ENCODE assay signal across 23 mouse cellular contexts in the genomic region with DNA sequence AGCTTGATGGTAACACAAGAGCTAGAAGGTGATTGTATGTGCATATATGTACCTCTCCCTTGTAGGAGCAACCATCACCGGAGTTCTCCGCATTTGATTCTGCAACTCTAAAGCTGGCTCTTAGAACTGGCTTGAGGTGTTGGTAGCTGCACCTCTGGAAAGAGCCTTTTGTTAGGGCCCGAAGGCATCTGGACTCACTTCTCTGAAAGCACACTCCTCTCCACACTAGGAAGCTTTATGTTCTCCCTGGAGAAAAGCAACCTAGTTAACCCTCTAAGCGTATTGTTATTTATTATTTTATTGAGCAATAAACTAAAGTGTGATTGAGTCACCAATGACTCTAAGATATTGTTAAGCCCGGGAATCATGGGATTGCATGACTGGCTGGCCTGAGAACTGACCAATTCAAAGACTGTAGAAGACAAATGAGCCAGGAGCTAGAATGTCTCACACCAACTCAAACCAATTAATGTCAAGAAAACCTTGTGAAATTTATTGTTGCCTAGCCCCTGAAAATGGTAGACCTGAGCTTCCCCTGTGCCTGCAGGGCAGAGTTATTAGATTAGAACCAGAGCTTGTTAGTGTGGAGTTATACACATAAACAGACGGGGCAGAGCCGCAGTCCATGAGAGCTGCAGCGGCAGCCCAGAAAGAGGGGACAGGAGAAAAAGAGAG.
DNase-seq lines count a peak whose midpoint lies in the region; ATAC-seq and TF ChIP-seq lines count a peak whose summit lies in the region.
"Had no signal": no experiment of that assay in that cellular context is flagged by ENCODE, and none has a peak within 500 bp of the region (broad histone marks: within the 10 kb centered on the region; RNA-seq: fewer than 3 reads in every experiment).

No protein-coding gene starts in this region.

- no peak overlapping the region for H3K9ac ChIP-seq in limb, embryonic 14.5 days (ENCODE audit: low read depth, low read length, severe bottlenecking)
- no peak overlapping the region for H3K9ac ChIP-seq in forebrain, embryonic 16.5 days (replicated peaks; ENCODE audit: low read depth, low read length)
- H3K9ac ChIP-seq: forebrain, embryonic 12.5 days; heart, embryonic 13.5 days; hindbrain, embryonic 14.5 days; liver, embryonic 12.5 days; midbrain, embryonic 12.5 days had no signal

- TF ChIP-seq POLR2A in limb, embryonic 14.5 days (IDR thresholded peaks at IDR 0.05; ENCODE audit: borderline replicate concordance, extremely low read depth, insufficient read depth, insufficient read length), result no peak

- H3K36me3 ChIP-seq in limb, embryonic 14.5 days (ENCODE audit: control insufficient read depth, insufficient read depth, low read length), result no peaks in the 10 kb centered on the region
- no peaks in the 10 kb centered on the region for H3K36me3 ChIP-seq in forebrain, embryonic 16.5 days (ENCODE audit: control insufficient read depth, insufficient read depth)
- H3K36me3 ChIP-seq: forebrain, embryonic 12.5 days; heart, embryonic 13.5 days; liver, embryonic 12.5 days; midbrain, embryonic 12.5 days had no signal

- no peak overlapping the region for H3K27ac ChIP-seq in limb, embryonic 14.5 days (replicated peaks; ENCODE audit: low read depth, low read length)
- no peak overlapping the region for H3K27ac ChIP-seq in forebrain, embryonic 16.5 days (ENCODE audit: low read length)
- H3K27ac ChIP-seq: forebrain, embryonic 12.5 days; heart, adult 2 months; heart, embryonic 13.5 days; hindbrain, embryonic 14.5 days; kidney, postnatal 0 days; liver, embryonic 12.5 days; midbrain, embryonic 12.5 days had no signal

- WGBS in limb, embryonic 14.5 days, result 17% methylated on average over 8 of the region's 8 CpGs
- 89% methylated on average over 8 of the region's 8 CpGs for WGBS in forebrain, embryonic 16.5 days

- H3K4me3 ChIP-seq in limb, embryonic 14.5 days (replicated peaks; ENCODE audit: low read length), result no peak overlapping the region
- no peak overlapping the region for H3K4me3 ChIP-seq in forebrain, embryonic 16.5 days (replicated peaks; ENCODE audit: low read length)
- H3K4me3 ChIP-seq: forebrain, embryonic 12.5 days; heart, adult 2 months; heart, embryonic 13.5 days; liver, embryonic 12.5 days; midbrain, embryonic 12.5 days had no signal

- H3K4me1 ChIP-seq in limb, embryonic 14.5 days (ENCODE audit: control insufficient read depth, insufficient read depth, low read length), result peaks cover 9% of the 10 kb centered on the region; the same call in 1 of the 2 replicates
- H3K4me1 ChIP-seq in forebrain, embryonic 16.5 days (replicated peaks; ENCODE audit: control insufficient read depth, insufficient read depth, low read length), result peaks cover 2% of the 10 kb centered on the region; the same call in 1 of the 2 replicates
- H3K4me1 ChIP-seq: forebrain, embryonic 12.5 days; heart, embryonic 13.5 days; liver, embryonic 12.5 days; midbrain, embryonic 12.5 days had no signal

- peak; percentile 24 for DNase-seq in embryo, embryonic 10.5 days (ENCODE audit: low spot score)
- DNase-seq in embryo, embryonic 10 days (ENCODE audit: low spot score), result no peak
- DNase-seq in 3T3-L1 (ENCODE audit: low read depth, low spot score), result peak; percentile 17
- peak; percentile 17 for DNase-seq in gonadal fat pad, adult 2 months (ENCODE audit: low read depth)
- peak; percentile 17 for DNase-seq in limb, embryonic 14.5 days (ENCODE audit: low spot score)
- no peak for DNase-seq in adrenal gland, postnatal 10 days
- DNase-seq: adrenal gland, adult 2 months; cerebellum, adult 18-20 months; cerebellum, postnatal 14 days; heart, adult 2 months; heart, postnatal 14 days; kidney, adult 2 months; layer of hippocampus, adult 9-11 months; lung, adult 18-20 months; lung, postnatal 10 days had no signal

- no peak overlapping the region for H3K4me2 ChIP-seq in limb, embryonic 14.5 days (replicated peaks; ENCODE audit: low read depth, low read length, severe bottlenecking)
- H3K4me2 ChIP-seq in forebrain, embryonic 16.5 days (ENCODE audit: low read length), result no peak overlapping the region
- H3K4me2 ChIP-seq: forebrain, embryonic 12.5 days; heart, embryonic 13.5 days; hindbrain, embryonic 14.5 days; liver, embryonic 12.5 days; midbrain, embryonic 12.5 days had no signal

- H3K27me3 ChIP-seq in limb, embryonic 14.5 days (ENCODE audit: control insufficient read depth, insufficient read depth, low read length), result no peaks in the 10 kb centered on the region
- no peaks in the 10 kb centered on the region for H3K27me3 ChIP-seq in forebrain, embryonic 16.5 days (replicated peaks; ENCODE audit: control insufficient read depth, insufficient read depth, low read length)
- H3K27me3 ChIP-seq: forebrain, embryonic 12.5 days; midbrain, embryonic 12.5 days had no signal

- H3K9me3 ChIP-seq in limb, embryonic 14.5 days (ENCODE audit: control insufficient read depth, low read length), result no peaks in the 10 kb centered on the region
- H3K9me3 ChIP-seq in forebrain, embryonic 16.5 days (ENCODE audit: control insufficient read depth, low read length), result no peaks in the 10 kb centered on the region
- H3K9me3 ChIP-seq: forebrain, embryonic 12.5 days; heart, embryonic 13.5 days; liver, embryonic 12.5 days; midbrain, embryonic 12.5 days had no signal

- ATAC-seq in limb, embryonic 14.5 days (ENCODE audit: low FRiP score, low read depth), result no peak
- no peak for ATAC-seq in forebrain, embryonic 16.5 days
- ATAC-seq: CD4-positive, CD25-positive, alpha-beta regulatory T cell, adult 4 months; liver, embryonic 12.5 days had no signal

Comparison
In these comparisons a context has a peak if more than half of its experiments do, and no peak if none do; other contexts are left out.
1. DNase-seq: peak in embryo, embryonic 10.5 days (single experiment), 3T3-L1 (single experiment), gonadal fat pad, adult 2 months (single experiment) and limb, embryonic 14.5 days (single experiment); none in embryo, embryonic 10 days (single experiment) and adrenal gland, postnatal 10 days (single experiment).